Mouse (Mus musculus) ES-E14 (cell line): ENCODE results near the gene Cdk2ap1.

Experiments
- HCFC1 ChIP-seq: IDR thresholded peaks from 2 replicates; pipeline ENCODE4 v1.6.1; 2012; ENCODE audit warnings: low read length, inconsistent platforms, borderline replicate concordance; ENCODE audit not compliant: insufficient read depth
- MAFK ChIP-seq: IDR thresholded peaks from 2 replicates; pipeline ENCODE4 v1.6.1; 2014; ENCODE audit warnings: mild to moderate bottlenecking, low read depth, low read length, inconsistent platforms; ENCODE audit not compliant: insufficient read depth
- ZC3H11A ChIP-seq: IDR thresholded peaks from 2 replicates; pipeline ENCODE4 v1.6.1; 2012; ENCODE audit warnings: low read depth, mild to moderate bottlenecking, inconsistent platforms, low read length, borderline replicate concordance

- no peak for TF ChIP-seq ZC3H11A
- no peak for TF ChIP-seq MAFK
- no peak for TF ChIP-seq HCFC1
These were observed 9.7 kb downstream of the Cdk2ap1 start for GRCm38 (mm10) chr5:124353011-124353725.
